Mouse (Mus musculus) spleen, adult 12 weeks (tissue): ENCODE measurements around the gene Coq7.

Experiments
- DNase-seq: peaks from one replicate; pipeline ENCODE4 v3.0.0; 2022; ENCODE audit warnings: low spot score

The Coq7 gene

GRCm38 (mm10) chr7:118461400-118462136 is 71.6 kb downstream of the Coq7 start:
- DNase-seq: no peak
